Mouse (Mus musculus): ENCODE measurements around the gene Slc26a11.
A peak's percentile ranks its signal among the peaks of the same experiment; 100 is the strongest.
"Not testable (repeated sequence)": the region's sequence is repeated elsewhere in the genome, so short reads cannot be mapped to it uniquely, and the experiment has no call there.

The Slc26a11 gene

GRCm38 (mm10) chr11:119362769-119363533 lies 7.6 kb downstream of the Slc26a11 start:
- no peak for DNase-seq (ENCODE audit: low spot score in 2 of 2)

DNA sequence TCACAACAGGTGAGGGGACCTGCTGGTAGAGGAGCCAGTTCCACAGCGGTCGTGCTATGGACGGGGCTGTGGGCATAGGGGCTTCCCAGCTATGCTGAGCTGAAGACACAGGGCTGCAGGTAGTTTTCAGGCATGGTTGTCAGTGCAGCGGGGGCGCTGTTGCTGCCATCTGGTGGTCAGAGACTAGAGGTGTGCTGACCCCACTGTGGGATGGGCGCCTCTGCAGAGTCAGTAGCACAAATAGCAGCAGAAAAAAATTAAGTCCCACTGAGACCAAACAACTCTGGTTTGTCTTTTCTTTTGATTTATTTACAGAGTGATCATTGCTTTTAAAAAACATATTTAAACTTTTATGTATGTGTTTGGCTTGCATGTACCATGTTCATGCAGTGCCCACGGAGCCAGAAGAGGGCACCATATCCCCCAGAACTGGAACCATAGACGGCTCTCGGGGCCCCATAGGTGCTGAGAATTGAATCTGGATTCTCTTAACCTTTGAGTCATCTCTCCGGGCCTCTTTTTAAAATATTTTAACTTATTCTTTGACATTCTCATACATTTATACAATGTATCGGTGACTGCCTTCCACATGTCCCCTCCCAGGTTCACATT lies 8.3 kb downstream of the Slc26a11 start:
- peak; percentile 54 to 65 for DNase-seq (ENCODE audit: low spot score in 2 of 2)

DNA sequence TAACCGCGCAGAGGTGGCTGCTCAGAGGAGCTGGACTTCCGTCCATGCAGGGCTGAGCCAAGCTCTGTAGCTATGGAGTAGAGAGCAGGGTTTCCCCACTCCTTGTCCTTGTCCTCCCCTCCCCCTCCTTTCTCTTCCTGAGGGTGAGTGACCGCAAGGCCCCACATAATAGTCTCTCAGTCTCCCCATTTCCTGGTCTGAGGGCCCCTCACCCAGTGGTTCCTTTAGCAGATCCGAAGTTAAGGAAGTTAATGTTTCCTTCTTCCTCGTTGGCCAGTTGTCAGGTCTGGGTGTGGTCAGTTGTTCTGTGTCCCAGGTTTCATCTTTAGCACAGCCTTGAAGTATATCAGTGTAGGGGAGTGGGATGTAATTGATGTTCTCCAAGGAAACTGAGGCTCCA lies 20.1 kb downstream of the Slc26a11 start:
- DNase-seq (ENCODE audit: low spot score in 2 of 2), result no peak

DNA sequence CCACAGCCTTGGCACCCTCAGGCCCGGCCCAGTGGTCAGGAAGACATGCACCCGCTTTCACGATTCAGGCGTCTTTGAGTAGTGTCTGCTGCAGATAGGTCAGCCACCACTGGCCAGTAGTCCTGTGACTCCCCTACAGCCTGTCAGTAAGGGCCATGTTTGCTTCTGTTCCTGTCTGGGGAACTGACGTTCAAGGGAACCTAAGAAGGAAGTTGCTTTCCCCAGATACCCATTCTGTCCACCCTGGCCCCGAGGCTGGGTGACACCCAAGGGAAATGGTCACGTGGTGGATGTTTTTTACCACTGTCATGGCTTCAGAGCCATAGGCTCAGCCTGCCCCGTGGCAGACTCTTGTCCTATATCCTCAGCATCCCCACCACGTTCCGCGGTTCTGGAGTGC lies 22.0 kb downstream of the Slc26a11 start:
- no peak for DNase-seq (ENCODE audit: low spot score in 2 of 2)

DNA sequence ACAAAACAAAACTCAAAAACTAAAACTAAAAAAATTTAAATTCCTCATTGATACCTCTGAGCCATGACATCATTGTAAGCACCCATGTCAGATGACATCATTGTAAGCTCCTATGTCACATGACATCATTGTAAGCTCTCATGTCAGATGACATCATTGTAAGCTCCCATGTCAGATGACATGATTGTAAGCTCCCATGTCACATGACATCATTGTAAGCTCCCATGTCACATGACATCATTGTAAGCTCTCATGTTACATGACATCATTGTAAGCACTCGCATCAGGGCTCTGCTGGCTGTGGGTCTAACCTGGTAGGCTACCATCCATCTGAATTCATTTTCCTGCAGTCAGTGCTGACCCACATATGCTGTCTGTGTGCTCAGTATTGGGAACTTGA lies 23.2 kb downstream of the Slc26a11 start:
- no peak for DNase-seq (ENCODE audit: low spot score in 2 of 2)

- no peak for DNase-seq (ENCODE audit: low spot score in 2 of 2)
Observed at GRCm38 (mm10) chr11:119381631-119382337, 26.4 kb downstream of the Slc26a11 start.

DNA sequence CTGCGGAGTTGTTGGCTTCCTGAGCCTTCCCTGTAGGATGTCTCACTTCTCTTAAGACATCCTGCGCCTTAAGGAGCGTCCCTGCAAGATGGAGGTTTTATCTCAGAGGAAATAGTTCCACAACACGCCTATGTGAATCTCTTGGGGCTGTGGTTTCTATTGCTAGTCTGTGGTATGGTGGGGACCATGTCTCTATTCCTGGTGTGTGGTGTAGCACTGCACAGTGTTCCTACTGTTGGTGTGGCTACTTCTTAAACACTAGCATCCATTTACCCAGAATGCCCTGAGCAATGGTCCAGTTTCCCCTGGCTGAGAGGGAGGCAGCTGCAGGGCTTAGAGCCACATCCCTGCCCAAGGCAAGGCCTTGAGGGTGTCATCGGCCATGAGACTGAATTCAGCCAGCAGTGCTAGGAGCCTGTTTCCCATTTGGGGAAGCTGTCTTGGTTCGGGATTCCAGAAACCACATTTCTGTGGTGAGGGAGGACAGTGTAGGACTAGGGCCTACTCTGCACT lies 27.0 kb downstream of the Slc26a11 start:
- DNase-seq (ENCODE audit: low spot score in 2 of 2), result no peak

- DNase-seq (ENCODE audit: low spot score in 2 of 2), result no peak
Observed at GRCm38 (mm10) chr11:119384904-119385303, 29.5 kb downstream of the Slc26a11 start.

DNA sequence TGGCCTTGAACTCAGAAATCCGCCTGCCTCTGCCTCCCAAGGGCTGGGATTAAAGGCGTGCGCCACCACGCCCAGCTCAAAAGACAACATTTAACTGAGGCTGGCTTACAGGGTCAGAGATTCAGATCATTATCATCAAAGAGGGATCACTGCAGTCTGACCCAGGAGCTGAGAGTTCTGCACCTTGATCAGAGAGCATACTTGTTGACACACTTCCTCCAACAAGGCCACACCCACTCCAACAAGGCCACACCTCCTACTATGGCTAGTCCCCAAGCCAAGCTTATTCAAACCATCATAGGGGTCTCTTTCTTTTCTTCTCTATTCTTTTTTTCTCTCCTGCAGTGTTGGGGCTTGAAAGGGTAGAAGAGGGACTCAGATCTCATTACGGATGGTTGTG lies 30.9 kb downstream of the Slc26a11 start:
- DNase-seq (ENCODE audit: low spot score in 2 of 2), result no peak

DNA sequence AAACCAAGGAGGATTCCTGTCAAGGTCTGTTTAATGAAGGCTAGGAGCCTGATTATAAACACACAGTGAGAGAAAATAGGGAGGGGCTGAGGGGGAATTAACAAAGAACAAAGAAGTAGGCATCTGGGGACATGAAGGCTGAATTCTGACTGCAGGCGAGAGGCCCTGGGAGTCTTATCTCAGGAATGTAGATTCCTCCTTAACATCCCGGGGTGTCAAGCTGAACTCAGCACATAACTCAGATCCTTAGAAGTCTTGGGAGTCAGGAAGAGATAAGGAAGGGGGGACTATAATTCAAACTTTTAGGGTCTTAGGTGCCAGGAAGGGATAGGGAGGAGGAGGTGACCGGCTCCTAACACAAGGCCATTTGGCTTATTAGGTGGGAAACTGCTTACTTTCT lies 31.9 kb downstream of the Slc26a11 start:
- DNase-seq (ENCODE audit: low spot score in 2 of 2), result not testable (repeated sequence)

DNA sequence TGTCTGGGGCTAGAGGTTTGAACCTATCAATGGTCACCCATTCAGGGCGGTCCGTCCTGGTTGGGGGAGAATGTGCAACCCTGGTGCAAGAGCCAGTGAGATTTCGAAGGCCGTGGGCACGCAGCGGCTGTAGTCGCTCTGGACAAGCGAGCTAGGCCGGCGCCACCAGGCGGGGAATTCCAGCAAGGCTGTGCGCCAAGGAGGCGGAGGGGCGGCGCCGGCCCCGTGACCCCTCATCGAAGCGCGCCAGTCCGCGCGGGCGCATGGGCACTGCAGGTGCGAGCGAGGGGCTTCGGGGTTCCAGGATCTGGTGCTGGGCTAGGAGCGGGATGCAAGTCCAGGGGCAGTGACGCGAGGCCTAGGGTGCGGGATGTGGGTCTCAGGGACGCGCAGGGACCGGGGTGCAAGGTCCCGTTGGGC lies 34.5 kb downstream of the Slc26a11 start:
- DNase-seq (ENCODE audit: low spot score in 2 of 2), result peak; percentile 62 to 83

DNA sequence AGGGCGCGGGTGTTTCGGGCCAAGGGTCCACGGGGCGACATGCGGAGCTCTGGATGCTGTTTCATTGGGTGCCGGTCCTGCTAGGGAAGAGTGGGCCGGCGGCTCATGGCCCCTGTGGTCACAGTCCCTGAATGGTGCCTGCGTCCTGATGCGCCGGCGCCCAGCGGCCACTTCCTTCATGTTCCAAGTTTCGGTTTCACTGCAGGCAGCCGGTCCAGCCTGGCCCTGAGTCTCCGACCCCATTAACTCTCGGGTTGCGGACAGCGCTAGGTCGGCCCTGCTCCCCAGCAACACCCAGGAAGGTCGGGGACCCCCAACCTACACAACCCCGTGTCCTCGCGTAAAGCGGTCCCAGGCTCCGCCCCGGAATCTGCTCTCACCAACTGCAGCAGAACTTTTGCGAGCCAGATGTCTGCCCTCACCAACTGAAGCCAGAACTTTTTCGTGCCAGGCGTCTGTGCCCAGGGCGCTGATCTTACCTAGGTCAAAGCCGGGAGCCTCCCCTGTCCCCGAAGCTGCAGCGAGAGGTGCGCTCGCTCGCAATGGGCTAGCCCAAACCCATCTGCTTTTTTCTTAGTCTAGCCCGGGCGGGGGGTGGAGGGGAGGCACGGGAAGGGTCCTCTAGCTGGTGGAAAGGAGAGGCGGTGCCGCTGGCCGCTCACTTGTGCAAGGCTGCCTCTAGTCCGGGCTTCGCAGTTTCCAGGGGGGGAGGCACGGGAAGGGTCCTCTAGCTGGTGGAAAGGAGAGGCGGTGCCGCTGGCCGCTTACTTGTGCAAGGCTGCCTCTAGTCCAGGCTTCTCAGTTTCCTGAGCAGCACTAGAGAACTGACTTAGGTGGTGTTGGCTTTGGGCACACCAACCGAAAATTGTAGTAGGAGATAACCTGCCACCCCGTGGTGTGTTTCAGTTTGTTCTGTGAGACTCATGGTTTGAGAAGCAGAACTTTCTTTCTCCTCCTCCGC lies 35.2 kb downstream of the Slc26a11 start:
- DNase-seq (ENCODE audit: low spot score in 2 of 2), result peak; percentile 72 to 76

- no peak for DNase-seq (ENCODE audit: low spot score in 2 of 2)
Observed at GRCm38 (mm10) chr11:119391386-119392000, 36.1 kb downstream of the Slc26a11 start.

DNA sequence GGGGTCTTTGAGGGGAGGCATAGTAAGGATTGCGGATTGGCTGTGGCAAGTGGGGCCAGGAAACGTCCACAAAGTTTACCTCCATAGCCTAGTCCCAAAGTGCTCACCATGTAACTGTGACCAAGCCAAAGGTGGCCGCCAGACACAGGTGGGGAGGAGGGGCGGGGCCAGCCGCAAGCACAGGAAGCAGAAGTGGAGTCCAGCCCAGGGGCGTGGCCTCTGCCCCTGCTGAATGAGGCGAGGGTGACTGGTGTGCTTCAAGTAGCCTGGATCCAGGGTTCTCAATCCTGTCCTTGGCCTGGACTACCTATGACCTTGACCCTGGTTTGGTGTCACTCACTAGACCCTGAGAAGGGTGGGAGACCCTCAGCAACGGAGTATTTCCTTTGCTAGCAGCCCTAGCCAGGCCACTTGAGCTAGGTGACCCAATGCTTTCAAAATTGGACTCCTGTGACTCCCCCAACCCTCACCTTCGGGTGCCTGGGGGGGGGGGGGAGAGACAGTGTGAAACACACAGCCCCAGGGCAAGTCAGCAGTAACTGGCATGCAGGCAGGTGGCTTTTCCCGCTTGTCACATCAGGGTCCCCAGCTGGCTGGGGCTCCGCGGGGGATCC lies 36.8 kb downstream of the Slc26a11 start:
- DNase-seq (ENCODE audit: low spot score in 2 of 2), result peak; percentile 68 to 79

- DNase-seq (ENCODE audit: low spot score in 2 of 2), result peak; percentile 52 to 68
Observed at GRCm38 (mm10) chr11:119392800-119393482, 37.6 kb downstream of the Slc26a11 start, which contains the start of gene Rnf213. Gene Rnf213 (plus strand): TSS chr11:119393100.

DNA sequence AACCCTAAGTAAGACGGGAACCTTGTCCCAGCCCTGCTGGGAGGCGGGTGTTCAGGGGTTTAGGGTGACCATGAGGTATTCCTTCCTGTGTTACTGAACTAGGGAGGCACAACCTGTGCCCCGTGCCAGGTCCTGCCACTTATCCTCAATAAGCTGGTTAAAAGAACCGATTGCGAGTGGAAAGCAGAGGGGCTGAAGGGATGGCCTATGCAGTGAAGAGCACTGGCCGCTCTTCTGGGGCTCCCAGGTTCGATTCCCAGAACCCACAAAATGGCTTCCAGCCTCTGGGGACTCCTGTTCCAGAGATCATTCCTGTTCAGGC lies 38.1 kb downstream of the Slc26a11 start:
- DNase-seq (ENCODE audit: low spot score in 2 of 2), result no peak

DNA sequence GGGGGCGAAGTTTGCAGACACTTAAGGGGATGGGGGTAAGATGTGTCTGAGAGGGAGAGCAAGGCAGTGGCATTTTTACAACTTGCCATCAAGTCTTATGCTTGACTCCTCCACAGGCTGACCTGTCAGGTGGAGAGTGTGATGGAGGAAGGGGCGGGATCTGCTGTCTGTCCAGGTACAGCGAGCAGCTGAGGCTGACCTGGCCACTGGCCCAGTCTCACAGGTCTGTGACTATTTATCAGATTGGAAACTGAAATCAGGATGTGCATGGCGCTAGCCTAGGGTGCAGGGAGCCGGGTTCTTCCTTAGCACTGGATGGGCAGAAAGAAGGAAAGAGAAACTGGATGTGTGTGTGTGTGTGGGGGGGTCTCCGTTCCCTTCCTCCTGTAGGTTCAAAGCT lies 38.9 kb downstream of the Slc26a11 start:
- DNase-seq (ENCODE audit: low spot score in 2 of 2), result no peak

- no peak for DNase-seq (ENCODE audit: low spot score in 2 of 2)
Observed at GRCm38 (mm10) chr11:119395394-119395793, 40.0 kb downstream of the Slc26a11 start.

DNA sequence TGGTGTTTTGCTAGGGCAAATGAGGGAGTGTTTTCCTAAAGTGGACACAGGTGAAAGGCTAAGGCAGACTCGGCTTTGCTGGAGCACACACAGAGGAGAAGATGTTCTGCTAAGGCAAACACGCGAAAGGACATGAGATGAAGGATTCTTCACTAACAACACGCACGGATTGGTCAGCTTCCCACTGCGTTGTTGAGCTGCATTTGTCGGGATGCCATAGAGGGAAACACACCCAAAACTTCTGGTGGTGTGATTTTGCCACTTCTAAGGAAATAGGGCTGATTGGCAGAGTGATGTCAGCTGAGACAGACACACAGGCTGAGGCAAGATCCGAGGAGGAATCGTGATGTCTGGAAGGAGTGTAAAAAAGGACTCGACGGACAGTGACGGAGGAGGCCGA lies 40.6 kb downstream of the Slc26a11 start:
- DNase-seq (ENCODE audit: low spot score in 2 of 2), result no peak

DNA sequence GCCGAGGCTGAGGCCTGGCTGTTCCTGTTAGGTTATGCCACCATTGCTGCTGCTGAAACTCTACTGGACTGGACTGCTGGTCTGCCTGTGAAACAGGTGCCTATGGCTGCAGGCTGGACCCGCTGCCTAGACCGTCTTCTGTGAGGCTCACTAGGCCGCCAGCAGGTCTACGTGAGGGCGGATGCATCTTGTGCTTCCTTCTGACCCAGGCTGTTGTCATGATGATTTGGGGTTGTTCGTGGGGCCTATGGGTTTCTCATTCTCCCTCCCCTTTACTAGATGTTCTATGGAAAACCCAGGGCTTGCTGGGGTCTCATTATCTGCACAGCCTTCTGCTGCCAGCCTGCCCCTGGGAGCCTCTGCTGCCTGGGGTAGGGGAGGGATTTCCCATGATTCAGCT lies 41.1 kb downstream of the Slc26a11 start:
- DNase-seq (ENCODE audit: low spot score in 2 of 2), result no peak

All from urinary bladder, postnatal 36 days (tissue).